Mouse (Mus musculus) limb, embryonic 14.5 days (tissue): ENCODE data around the gene Bcan. TPM values are rescaled to one million over a fixed set of nuclear protein-coding genes. Genes with fewer than 3 reads are reported as not detected.
A peak's percentile ranks its signal among the peaks of the same experiment; 100 is the strongest.

Experiments used
- ATAC-seq: fragments of 200-750 bp; cut with Nextera tagmentation; 2 replicates; pipeline ENCODE4 v1.8.0; 2017; ENCODE audit warnings: low read depth, moderate number of reproducible peaks, moderate TSS enrichment; ENCODE audit not compliant: low FRiP score
- DNase-seq: peaks from one replicate; pipeline ENCODE4 v3.0.0-alpha.2; 2015; ENCODE audit warnings: low spot score
- H3K27ac ChIP-seq: fragments of 300-500 bp; sonication (generic); replicated peaks from 2 replicates; pipeline ENCODE4 v1.5.1; 2014; ENCODE audit warnings: low read depth, mild to moderate bottlenecking, low read length, moderate library complexity, mixed read lengths
- H3K27me3 ChIP-seq: fragments of 300-500 bp; sonication (generic); 2 replicates; pipeline ENCODE4 v1.6.1; 2014; ENCODE audit warnings: low read length, mixed read lengths; ENCODE audit not compliant: control insufficient read depth, insufficient read depth
- H3K36me3 ChIP-seq: fragments of 300-500 bp; sonication (generic); 2 replicates; pipeline ENCODE4 v1.6.1; 2014; ENCODE audit warnings: mild to moderate bottlenecking, low read length, moderate library complexity, mixed read lengths; ENCODE audit not compliant: control insufficient read depth, insufficient read depth
- H3K4me1 ChIP-seq: fragments of 300-500 bp; sonication (generic); 2 replicates; pipeline ENCODE4 v1.6.1; 2014; ENCODE audit warnings: antibody characterized with exemption, low read length, mixed read lengths; ENCODE audit not compliant: control insufficient read depth, insufficient read depth
- H3K4me2 ChIP-seq: fragments of 300-500 bp; sonication (generic); replicated peaks from 2 replicates; pipeline ENCODE4 v1.6.1; 2014; ENCODE audit warnings: low read depth, mild to moderate bottlenecking, low read length, moderate library complexity; ENCODE audit not compliant: severe bottlenecking
- H3K4me3 ChIP-seq: fragments of 300-500 bp; sonication (generic); replicated peaks from 2 replicates; pipeline ENCODE4 v1.5.1; 2014; ENCODE audit warnings: low read length
- H3K9ac ChIP-seq: fragments of 300-500 bp; sonication (generic); 2 replicates; pipeline ENCODE4 v1.6.1; 2014; ENCODE audit warnings: mild to moderate bottlenecking, low read depth, low read length, moderate library complexity; ENCODE audit not compliant: severe bottlenecking
- H3K9me3 ChIP-seq: fragments of 300-500 bp; sonication (generic); 2 replicates; pipeline ENCODE4 v1.6.1; 2016; ENCODE audit warnings: low read length; ENCODE audit not compliant: control insufficient read depth
- POLR2A ChIP-seq: fragments of 200-500 bp; IDR thresholded peaks from 2 replicates; pipeline ENCODE4 v1.8.0; 2012; ENCODE audit warnings: inconsistent platforms, mild to moderate bottlenecking, moderate library complexity, borderline replicate concordance; ENCODE audit not compliant: insufficient read depth, insufficient read length; ENCODE audit errors: extremely low read depth
- WGBS: fragments of 180-500 bp; shearing (Covaris S2); extraction: QIAGEN DNeasy Blood & Tissue Kit; methylation state at CpG from one replicate; pipeline ENCODE4 v1.1.7; 2014; 5-methylcytosine and 5-hydroxymethylcytosine counted together
- polyA plus RNA-seq, 2 experiments: library from polyadenylated mRNA; depleted of rRNA in 1 of 2; stranded (reverse) in 1 of 2; unstranded in 1 of 2; fragments of >200 nt; fragmentation: Nextera tagmentation in 1 of 2; extraction: Ambion mirVana in 1 of 2; gene quantifications; 2 replicates each; pipeline versions ENCODE4 v1.2.1 to v1.2.3; 2012 to 2014

The Bcan gene
- polyA plus RNA-seq, 2 experiments: 0.39 to 1.6 TPM

DNA sequence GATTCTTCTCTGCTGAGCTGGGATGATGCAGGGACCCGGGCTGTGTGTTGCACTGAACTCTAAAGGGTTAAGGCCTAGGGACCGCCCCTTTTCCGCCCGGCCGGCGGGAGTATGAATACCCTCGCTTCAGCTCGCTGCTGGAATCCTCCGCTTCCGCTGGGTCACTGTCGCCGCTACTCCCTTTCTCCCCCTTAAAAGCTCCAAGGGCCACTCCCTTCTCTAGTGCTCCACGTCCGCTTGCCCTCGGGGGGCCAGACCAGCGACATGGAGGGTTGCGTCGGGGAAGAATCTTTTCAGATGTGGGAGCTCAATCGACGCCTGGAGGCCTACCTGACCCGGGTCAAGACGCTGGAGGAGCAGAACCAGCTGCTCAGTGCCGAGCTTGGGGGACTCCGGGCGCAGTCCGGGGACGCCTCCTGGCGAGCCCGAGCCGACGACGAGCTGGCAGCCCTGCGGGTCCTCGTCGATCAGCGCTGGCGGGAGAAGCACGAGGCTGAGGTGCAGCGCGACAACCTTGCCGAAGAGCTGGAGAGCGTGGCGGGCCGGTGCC lies 29.0 kb downstream of the Bcan start, which contains the start of gene Nes:
Gene Nes (plus strand): TSS at position 140 of the 550 bp plus-strand sequence.
- Histone ChIP-seq H3K4me3 (peak within 1 kb of the TSS; percentile 48), H3K9ac (peak within 1 kb of the TSS; percentile 57), H3K9me3 (no peaks in the 10 kb centered on the region), H3K36me3 (no peaks in the 10 kb centered on the region), H3K27ac (peak within 1 kb of the TSS; percentile 48), H3K4me2 (peak within 1 kb of the TSS; percentile 92), H3K4me1 (peaks cover 27% of the 10 kb centered on the region), H3K27me3 (peaks cover 26% of the 10 kb centered on the region)
- under 1% methylated on average over 38 of the region's 44 CpGs for WGBS
- peak; percentile 78 for ATAC-seq
- DNase-seq: peak; percentile 80
- no peak for TF ChIP-seq POLR2A

DNA sequence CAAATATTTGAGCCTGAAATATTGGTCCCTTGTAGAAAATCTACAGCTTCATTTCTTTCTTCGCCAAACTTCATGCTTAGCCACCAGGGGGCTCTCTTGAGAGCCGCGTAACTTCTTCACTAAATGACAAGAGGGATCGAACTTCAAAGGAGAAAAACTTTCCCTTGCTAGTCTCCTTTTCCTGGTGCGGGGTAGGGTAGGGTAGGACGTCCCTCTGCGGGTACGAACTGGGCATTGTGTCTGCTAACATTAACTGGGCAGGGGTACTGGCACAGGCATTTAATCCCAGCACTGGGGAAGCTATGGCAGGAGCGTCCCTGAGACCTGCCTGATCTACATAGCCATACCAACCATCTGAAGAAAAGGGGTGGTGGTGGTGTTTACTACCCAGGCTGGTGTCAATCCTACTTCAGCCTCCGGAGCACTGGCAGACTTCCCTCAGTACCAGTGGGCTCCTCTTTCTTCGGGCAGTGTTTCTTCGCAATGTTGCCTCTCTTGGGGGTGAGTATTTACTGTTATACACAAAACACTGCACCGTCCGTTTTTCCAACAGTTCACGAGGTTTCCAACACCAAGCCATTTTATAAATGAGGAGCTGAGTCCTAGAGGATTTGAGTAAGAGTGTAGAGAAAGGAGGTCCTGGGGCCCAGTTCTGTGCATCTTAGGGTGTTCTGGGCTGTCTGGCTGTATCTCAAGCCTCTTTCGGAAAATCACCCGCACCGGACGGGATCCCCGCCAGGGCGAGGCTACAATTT lies 29.7 kb downstream of the Bcan start:
- DNase-seq (peak; percentile 74), ATAC-seq (no peak)
- Histone ChIP-seq H3K4me1 (peaks cover 27% of the 10 kb centered on the region), H3K9ac (no peak overlapping the region), H3K4me3 (peak overlapping the region; percentile 48), H3K27ac (no peak overlapping the region; the same call in 1 of the 2 replicates), H3K4me2 (peak overlapping the region; percentile 92), H3K9me3 (no peaks in the 10 kb centered on the region), H3K36me3 (no peaks in the 10 kb centered on the region), H3K27me3 (peaks cover 26% of the 10 kb centered on the region)
- no peak for TF ChIP-seq POLR2A
- under 1% methylated on average over 21 of the region's 21 CpGs for WGBS

DNA sequence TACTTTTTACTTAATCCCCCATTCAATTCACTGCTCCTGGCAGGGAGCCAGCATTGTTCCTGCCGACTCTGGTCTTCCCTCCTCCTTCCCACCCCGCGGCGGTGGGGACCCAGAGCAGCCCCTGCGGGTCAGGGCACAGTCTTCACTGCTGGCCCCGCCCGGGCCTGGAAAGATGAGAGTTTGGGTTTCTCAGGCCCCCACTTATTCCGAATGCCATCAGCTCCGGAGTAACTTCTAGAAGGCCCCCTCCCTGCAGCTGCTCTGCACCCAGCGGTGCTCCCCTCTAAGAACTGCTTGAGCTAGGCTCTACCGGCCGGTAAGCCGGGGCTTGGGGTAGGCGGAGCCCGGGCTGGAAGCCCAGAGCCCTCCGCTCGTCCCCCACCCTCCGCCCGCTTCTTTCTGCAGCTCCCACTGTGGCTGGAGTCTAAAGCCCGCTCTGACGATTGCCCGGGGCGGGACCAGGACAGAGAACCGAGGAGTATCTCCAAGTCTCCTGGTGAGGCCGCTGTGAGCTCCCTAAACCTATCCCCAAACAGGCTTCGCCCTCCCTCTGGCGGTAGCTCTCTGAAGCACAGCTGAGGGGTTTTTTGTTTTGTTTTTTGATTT lies 39.3 kb downstream of the Bcan start:
- Histone ChIP-seq H3K27ac (peak overlapping the region; percentile 92), H3K27me3 (no peaks in the 10 kb centered on the region), H3K4me3 (peak overlapping the region; percentile 33), H3K4me1 (peaks cover 29% of the 10 kb centered on the region), H3K9ac (peak overlapping the region; percentile 51), H3K36me3 (no peaks in the 10 kb centered on the region), H3K9me3 (no peaks in the 10 kb centered on the region), H3K4me2 (peak overlapping the region; percentile 47)
- DNase-seq (peak; percentile 98), ATAC-seq (peak; percentile 98)
- TF ChIP-seq POLR2A: peak; percentile 60; the same call in 1 of the 2 replicates
- WGBS: 4% methylated on average over 23 of the region's 27 CpGs

DNA sequence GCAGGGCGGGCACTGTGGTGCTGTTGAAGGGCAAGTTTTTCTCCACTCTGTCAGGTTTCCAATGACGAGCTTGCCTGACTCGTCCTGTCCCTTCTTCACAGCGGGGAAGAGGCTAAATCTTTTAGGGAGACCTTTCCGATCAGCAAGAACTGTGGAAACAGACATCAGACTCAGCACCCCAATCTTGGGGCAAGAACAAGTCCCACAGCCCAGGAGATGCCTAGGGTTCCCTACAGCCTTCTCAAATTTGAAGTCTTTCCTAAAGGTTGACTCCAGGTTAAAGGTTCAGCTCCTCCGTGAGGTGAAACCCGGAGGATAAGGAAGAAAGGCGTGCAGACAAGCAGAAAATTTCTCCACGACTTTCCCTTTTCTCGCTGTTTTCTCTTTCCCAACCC lies 39.8 kb downstream of the Bcan start:
- no peak for TF ChIP-seq POLR2A
- Histone ChIP-seq H3K9ac (peak overlapping the region; percentile 51), H3K4me3 (peak overlapping the region; percentile 33), H3K27ac (peak overlapping the region; percentile 92), H3K27me3 (no peaks in the 10 kb centered on the region), H3K36me3 (no peaks in the 10 kb centered on the region), H3K9me3 (no peaks in the 10 kb centered on the region), H3K4me1 (peaks cover 29% of the 10 kb centered on the region), H3K4me2 (peak overlapping the region; percentile 47)
- ATAC-seq (no peak), DNase-seq (no peak)
- 10% methylated on average over 10 of the region's 10 CpGs for WGBS

DNA sequence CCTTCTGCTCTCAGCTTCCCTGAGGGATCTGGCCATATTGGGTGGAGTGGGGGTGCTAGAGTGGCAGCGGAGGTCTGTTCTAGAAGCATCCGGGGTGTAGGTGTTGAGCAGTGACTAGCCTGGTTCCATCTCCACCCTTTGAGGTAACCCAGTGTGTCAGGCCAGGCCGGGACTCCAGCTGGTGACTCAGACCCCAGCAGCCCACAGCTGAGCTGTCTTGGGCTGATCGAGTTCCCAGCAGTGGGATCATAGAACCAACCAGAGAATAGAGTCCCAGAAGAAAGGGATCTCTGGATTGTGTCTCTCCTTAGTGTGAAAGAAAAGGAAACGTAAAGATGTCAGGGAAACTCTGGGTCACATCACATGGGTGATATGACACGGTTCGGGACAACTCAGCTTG lies 40.7 kb downstream of the Bcan start:
- Histone ChIP-seq H3K4me1 (peaks cover 29% of the 10 kb centered on the region), H3K27me3 (no peaks in the 10 kb centered on the region), H3K27ac (peak overlapping the region; percentile 92), H3K4me2 (no peak overlapping the region), H3K9me3 (no peaks in the 10 kb centered on the region), H3K36me3 (peaks cover 7% of the 10 kb centered on the region), H3K4me3 (no peak overlapping the region), H3K9ac (no peak overlapping the region)
- TF ChIP-seq POLR2A: no peak
- no peak for DNase-seq
- ATAC-seq: no peak
- 65% methylated on average over 7 of the region's 7 CpGs for WGBS
